Mouse (Mus musculus): ENCODE results near the gene Casp2.

- TF ChIP-seq CTCF (IDR thresholded peaks at IDR 0.05; ENCODE audit: low read depth, low read length) = no peak
- TF ChIP-seq POLR2A (IDR thresholded peaks at IDR 0.05; ENCODE audit: borderline replicate concordance, low read depth, low read length) = no peak
Measured at GRCm38 (mm10) chr6:42323371-42324066, 58.7 kb downstream of the Casp2 start.

Measured in bone marrow macrophage, adult 2 months (primary cell).